Mouse (Mus musculus) bone marrow macrophage, adult 2 months (primary cell): ENCODE results near the gene Setd1a.

Experiments used
- CTCF ChIP-seq: IDR thresholded peaks from 2 replicates; pipeline ENCODE4 v1.5.1; 2012; ENCODE audit warnings: low read depth, mild to moderate bottlenecking, low read length, moderate library complexity
- POLR2A ChIP-seq: IDR thresholded peaks from 2 replicates; pipeline ENCODE4 v1.6.1; 2012; ENCODE audit warnings: mild to moderate bottlenecking, low read depth, low read length, borderline replicate concordance

- TF ChIP-seq CTCF (no peak), POLR2A (no peak)
Observed at GRCm38 (mm10) chr7:127842001-127842718, 65.7 kb downstream of the Setd1a start.
